Mouse (Mus musculus): ENCODE data around the gene Gm11985. TPM values are rescaled to one million over a fixed set of nuclear protein-coding genes. Genes with fewer than 3 reads are reported as not detected.

Gm11985 gene
- polyA plus RNA-seq, 1 experiment from 2014 or later: not detected

- Histone ChIP-seq H3K9ac (no peak overlapping the region), H3K4me1 (replicated peaks; ENCODE audit: control insufficient read depth, insufficient read depth, low read length) (no peaks in the 10 kb centered on the region), H3K36me3 (replicated peaks; ENCODE audit: control insufficient read depth, insufficient read depth) (peaks cover 15% of the 10 kb centered on the region), H3K4me2 (replicated peaks) (no peak overlapping the region), H3K27ac (no peak overlapping the region), H3K9me3 (ENCODE audit: control insufficient read depth, low read length) (no peaks in the 10 kb centered on the region), H3K4me3 (replicated peaks; ENCODE audit: low read length) (no peak overlapping the region), H3K27me3 (ENCODE audit: control insufficient read depth, insufficient read depth, low read length) (no peaks in the 10 kb centered on the region)
- DNase-seq (ENCODE audit: low spot score) (no peak), ATAC-seq (ENCODE audit: low FRiP score) (no peak)
- 99% methylated on average over 5 of the region's 5 CpGs for WGBS
These were observed 52.0 kb downstream of the Gm11985 start for GRCm38 (mm10) chr11:7136246-7136855.

- DNase-seq (ENCODE audit: low spot score): no peak
- peaks cover 18% of the 10 kb centered on the region for H3K36me3 ChIP-seq (replicated peaks; ENCODE audit: control insufficient read depth, insufficient read depth)
- ATAC-seq (ENCODE audit: low FRiP score): no peak
These were observed 52.6 kb downstream of the Gm11985 start for GRCm38 (mm10) chr11:7135763-7136162.

GRCm38 (mm10) chr11:7135301-7135700 lies 53.1 kb downstream of the Gm11985 start:
- Histone ChIP-seq H3K9ac (no peak overlapping the region), H3K9me3 (ENCODE audit: control insufficient read depth, low read length) (no peaks in the 10 kb centered on the region), H3K27me3 (ENCODE audit: control insufficient read depth, insufficient read depth, low read length) (no peaks in the 10 kb centered on the region), H3K36me3 (replicated peaks; ENCODE audit: control insufficient read depth, insufficient read depth) (peaks cover 19% of the 10 kb centered on the region), H3K27ac (no peak overlapping the region), H3K4me1 (replicated peaks; ENCODE audit: control insufficient read depth, insufficient read depth, low read length) (no peaks in the 10 kb centered on the region), H3K4me2 (replicated peaks) (no peak overlapping the region), H3K4me3 (replicated peaks; ENCODE audit: low read length) (no peak overlapping the region)
- ATAC-seq (ENCODE audit: low FRiP score) (no peak), DNase-seq (ENCODE audit: low spot score) (no peak)
- WGBS: 73% methylated on average over 6 of the region's 6 CpGs

More at GRCm38 (mm10) chr11:7135763-7136162, 52.6 kb downstream of the Gm11985 start:
- Histone ChIP-seq H3K27me3 (ENCODE audit: control insufficient read depth, insufficient read depth, low read length) (no peaks in the 10 kb centered on the region), H3K4me2 (replicated peaks) (no peak overlapping the region), H3K9ac (no peak overlapping the region), H3K4me1 (replicated peaks; ENCODE audit: control insufficient read depth, insufficient read depth, low read length) (no peaks in the 10 kb centered on the region), H3K4me3 (replicated peaks; ENCODE audit: low read length) (no peak overlapping the region), H3K9me3 (ENCODE audit: control insufficient read depth, low read length) (no peaks in the 10 kb centered on the region), H3K27ac (no peak overlapping the region)
- WGBS: 82% methylated on average over 9 of the region's 9 CpGs

- H3K27ac ChIP-seq: no peak overlapping the region
- DNase-seq (ENCODE audit: low spot score): no peak
- 72% methylated on average over 5 of the region's 5 CpGs for WGBS
These were observed 54.0 kb downstream of the Gm11985 start for GRCm38 (mm10) chr11:7134319-7134718.

GRCm38 (mm10) chr11:7133736-7134135 lies 54.6 kb downstream of the Gm11985 start:
- Histone ChIP-seq H3K27ac (no peak overlapping the region), H3K27me3 (ENCODE audit: control insufficient read depth, insufficient read depth, low read length) (no peaks in the 10 kb centered on the region), H3K4me1 (replicated peaks; ENCODE audit: control insufficient read depth, insufficient read depth, low read length) (no peaks in the 10 kb centered on the region), H3K36me3 (replicated peaks; ENCODE audit: control insufficient read depth, insufficient read depth) (0 out of 2 replicates have a peak, but pooled peaks cover 6% of the 10 kb centered on the region), H3K9me3 (ENCODE audit: control insufficient read depth, low read length) (no peaks in the 10 kb centered on the region), H3K4me3 (replicated peaks; ENCODE audit: low read length) (no peak overlapping the region), H3K9ac (no peak overlapping the region), H3K4me2 (replicated peaks) (no peak overlapping the region)
- 94% methylated on average over 5 of the region's 5 CpGs for WGBS
- ATAC-seq (ENCODE audit: low FRiP score) (no peak), DNase-seq (ENCODE audit: low spot score) (no peak)

More at GRCm38 (mm10) chr11:7134319-7134718, 54.0 kb downstream of the Gm11985 start:
- Histone ChIP-seq H3K4me1 (replicated peaks; ENCODE audit: control insufficient read depth, insufficient read depth, low read length) (no peaks in the 10 kb centered on the region), H3K4me2 (replicated peaks) (no peak overlapping the region), H3K27me3 (ENCODE audit: control insufficient read depth, insufficient read depth, low read length) (no peaks in the 10 kb centered on the region), H3K9me3 (ENCODE audit: control insufficient read depth, low read length) (no peaks in the 10 kb centered on the region), H3K36me3 (replicated peaks; ENCODE audit: control insufficient read depth, insufficient read depth) (peaks cover 11% of the 10 kb centered on the region), H3K4me3 (replicated peaks; ENCODE audit: low read length) (no peak overlapping the region), H3K9ac (no peak overlapping the region)
- ATAC-seq (ENCODE audit: low FRiP score): no peak

Other genes starting within 250 kb of the Gm11985 start
- gene Adcy1, start 125.1 kb downstream of the Gm11985 start, polyA plus RNA-seq (2014; fragmentation: Nextera tagmentation; extraction: Ambion mirVana): 17.2 and 20.3 TPM in 2 replicates
- gene Igfbp1, start 9.2 kb upstream of the Gm11985 start, polyA plus RNA-seq (2014; fragmentation: Nextera tagmentation; extraction: Ambion mirVana): not detected in 2 replicates
- 19.7 and 22.3 TPM in 2 replicates for gene Igfbp3, start 25.4 kb upstream of the Gm11985 start, polyA plus RNA-seq (2014; fragmentation: Nextera tagmentation; extraction: Ambion mirVana)

Data from hindbrain, embryonic 14.5 days (tissue).